Mouse (Mus musculus) CH12.LX (cell line): ENCODE data around the gene Nckap1.

Source experiments
- BHLHE40 ChIP-seq: IDR thresholded peaks from 2 replicates; pipeline ENCODE4 v1.6.1; 2011; ENCODE audit warnings: mild to moderate bottlenecking, low read depth, low read length, improper control_type of control experiment
- CHD1 ChIP-seq: IDR thresholded peaks from 2 replicates; pipeline ENCODE4 v1.6.1; 2012; ENCODE audit warnings: low read depth, low read length, improper control_type of control experiment, inconsistent platforms
- CHD2 ChIP-seq: IDR thresholded peaks from 2 replicates; pipeline ENCODE4 v1.6.1; 2011; ENCODE audit warnings: low read length, improper control_type of control experiment
- CTCF ChIP-seq, 2 experiments: IDR thresholded peaks in 1 of 2; conservative IDR thresholded peaks in 1 of 2; 2 replicates each; pipeline ENCODE4 v1.5.1; 2011 to 2012; ENCODE audit warnings: low read depth in 2 of 2, low read length in 2 of 2, improper control_type of control experiment in 1 of 2, inconsistent platforms in 1 of 2, mild to moderate bottlenecking in 1 of 2, moderate library complexity in 1 of 2
- EP300 ChIP-seq: IDR thresholded peaks from 2 replicates; pipeline ENCODE4 v1.6.1; 2011; ENCODE audit warnings: low read length, improper control_type of control experiment
- HCFC1 ChIP-seq: IDR thresholded peaks from 2 replicates; pipeline ENCODE4 v1.6.1; 2012; ENCODE audit warnings: low read depth, mild to moderate bottlenecking, inconsistent platforms, low read length, improper control_type of control experiment
- NRF1 ChIP-seq: IDR thresholded peaks from 2 replicates; pipeline ENCODE4 v1.6.1; 2014; ENCODE audit warnings: low read depth, mild to moderate bottlenecking, inconsistent platforms, low read length, improper control_type of control experiment, moderate library complexity
- POLR2A ChIP-seq: IDR thresholded peaks from 2 replicates; pipeline ENCODE4 v1.6.1; 2011; ENCODE audit warnings: low read depth, mild to moderate bottlenecking, improper control_type of control experiment, low read length
- RAD21 ChIP-seq: IDR thresholded peaks from 2 replicates; pipeline ENCODE4 v1.6.1; 2011; ENCODE audit warnings: low read depth, mild to moderate bottlenecking, low read length, improper control_type of control experiment, moderate library complexity
- TBP ChIP-seq: conservative IDR thresholded peaks from 2 replicates; pipeline ENCODE4 v1.6.1; 2011; ENCODE audit warnings: low read depth, low read length, improper control_type of control experiment
- USF2 ChIP-seq: conservative IDR thresholded peaks from 2 replicates; pipeline ENCODE4 v1.6.1; 2011; ENCODE audit warnings: low read depth, low read length, improper control_type of control experiment
- ZC3H11A ChIP-seq: IDR thresholded peaks from 2 replicates; pipeline ENCODE4 v1.6.1; 2012; ENCODE audit warnings: low read depth, mild to moderate bottlenecking, inconsistent platforms, low read length, improper control_type of control experiment
- ZKSCAN1 ChIP-seq: IDR thresholded peaks from 2 replicates; pipeline ENCODE4 v1.6.1; 2012; ENCODE audit warnings: low read depth, inconsistent platforms, low read length, improper control_type of control experiment, borderline replicate concordance

DNA sequence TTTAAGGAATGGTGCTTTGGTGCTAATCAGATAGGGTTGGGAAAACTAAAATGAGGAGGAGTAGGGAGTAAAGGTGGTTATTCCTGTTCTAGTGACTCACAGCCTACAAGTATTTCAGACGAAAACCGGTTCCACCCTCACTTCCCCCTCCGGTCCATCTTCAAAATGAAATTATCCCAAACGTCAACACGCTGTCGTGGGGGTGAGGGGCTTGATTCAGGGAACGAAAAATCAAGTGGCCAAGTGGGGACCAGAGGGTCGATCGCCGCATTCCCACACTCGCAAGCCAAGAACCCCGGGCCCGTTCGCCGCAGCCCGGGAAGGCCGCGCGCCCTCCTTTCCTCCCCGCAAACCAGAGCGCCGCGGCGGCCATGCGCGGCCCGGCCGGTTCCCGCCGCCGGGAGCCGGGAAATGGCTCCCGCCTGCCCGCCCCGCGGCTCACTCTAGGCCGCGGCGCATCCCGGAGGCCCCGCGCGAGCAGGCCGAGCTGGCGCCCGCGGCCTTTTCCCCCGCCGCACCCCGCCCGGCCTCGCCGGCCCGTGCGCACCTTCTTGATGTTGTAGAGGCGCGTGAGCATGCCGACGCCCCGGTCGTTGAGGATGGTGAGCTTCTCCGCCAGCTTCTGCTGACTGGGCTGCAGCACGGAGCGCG is 744 bp downstream of the Nckap1 start:
- TF ChIP-seq HCFC1 (no peak), CHD1 (no peak), NRF1 (no peak), CHD2 (no peak), POLR2A (no peak), EP300 (no peak), CTCF (conservative IDR thresholded peaks at IDR 0.05 in 1 of 2, IDR thresholded peaks at IDR 0.05 in 1 of 2; ENCODE audit: low read depth in 2 of 2, low read length in 2 of 2) (no peak), USF2 (no peak), ZC3H11A (no peak), TBP (no peak), ZKSCAN1 (no peak), RAD21 (no peak), BHLHE40 (no peak; the same call in 1 of the 2 replicates)
